Mouse (Mus musculus) cerebellum, adult 11 months (tissue): Measurements from ENCODE around the gene Prokr2.
A peak's percentile ranks its signal among the peaks of the same experiment; 100 is the strongest.
"Not testable (repeated sequence)": the region's sequence is repeated elsewhere in the genome, so short reads cannot be mapped to it uniquely, and the experiment has no call there.

Experiments
- DNase-seq: peaks from one replicate; pipeline ENCODE4 v3.0.0; 2022

Gene Prokr2

GRCm38 (mm10) chr2:132337202-132337601 is 48.0 kb downstream of the Prokr2 start:
- no peak for DNase-seq

DNA sequence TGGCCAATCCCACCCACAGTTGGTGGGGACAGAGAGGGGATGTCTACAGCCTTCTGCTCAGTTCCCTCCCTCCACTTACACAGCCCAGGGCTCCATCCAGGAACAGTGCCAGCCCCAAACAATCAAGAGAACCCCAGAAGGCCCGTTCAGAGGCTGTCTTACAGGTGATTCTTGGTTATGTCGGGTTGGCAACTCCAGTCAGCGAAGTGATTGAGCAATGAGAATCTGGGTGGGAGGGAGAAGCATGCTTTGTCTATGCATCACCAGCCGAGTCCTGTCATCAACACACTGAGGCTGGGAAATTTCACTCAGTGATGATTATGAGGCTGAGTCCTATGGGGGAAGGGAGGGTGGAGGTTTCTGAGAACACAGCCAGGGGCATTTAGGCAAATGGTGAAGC is 61.7 kb downstream of the Prokr2 start:
- DNase-seq: no peak

GRCm38 (mm10) chr2:132320516-132320915 is 64.7 kb downstream of the Prokr2 start:
- DNase-seq: no peak

DNA sequence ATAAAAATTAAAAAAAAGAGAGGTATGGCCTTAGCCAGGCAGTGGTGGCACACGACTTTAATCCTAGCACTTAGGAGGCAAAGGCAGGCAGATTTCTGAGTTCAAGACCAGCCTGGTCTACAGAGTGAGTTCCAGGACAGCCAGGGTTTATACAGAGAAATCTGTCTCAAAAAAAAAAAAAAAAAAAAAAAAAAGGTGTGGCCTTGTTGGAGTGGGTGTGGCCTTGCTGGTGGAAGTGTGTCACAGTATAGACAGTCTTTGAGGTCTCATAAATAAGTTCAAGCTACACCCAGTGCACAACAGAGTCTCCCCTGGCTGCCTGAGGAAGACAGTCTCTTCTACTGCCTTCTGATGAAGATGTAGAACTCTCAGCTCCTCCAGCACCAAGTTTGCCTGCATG is 68.1 kb downstream of the Prokr2 start:
- DNase-seq: no peak

- DNase-seq: peak; percentile 65
Measured at GRCm38 (mm10) chr2:132316041-132316808, 69.0 kb downstream of the Prokr2 start.

DNA sequence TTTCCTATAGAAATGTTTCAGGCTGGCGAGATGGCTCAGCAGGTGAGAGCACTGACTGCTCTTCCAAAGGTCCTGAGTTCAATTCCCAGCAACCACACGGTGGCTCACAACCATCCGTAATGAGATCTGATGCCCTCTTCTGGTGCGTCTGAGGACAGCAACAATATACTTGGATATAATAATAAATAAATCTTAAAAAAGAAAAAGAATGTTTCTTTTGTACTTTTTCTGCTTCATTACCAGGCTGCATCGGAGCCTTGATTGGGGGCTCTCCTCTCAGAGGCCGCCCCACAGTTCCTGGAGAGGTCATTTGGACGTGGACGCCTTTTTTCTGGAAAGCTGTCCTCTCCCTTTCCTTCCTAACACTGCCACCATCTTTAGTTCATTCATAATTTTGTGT is 71.2 kb downstream of the Prokr2 start:
- DNase-seq: not testable (repeated sequence)

DNA sequence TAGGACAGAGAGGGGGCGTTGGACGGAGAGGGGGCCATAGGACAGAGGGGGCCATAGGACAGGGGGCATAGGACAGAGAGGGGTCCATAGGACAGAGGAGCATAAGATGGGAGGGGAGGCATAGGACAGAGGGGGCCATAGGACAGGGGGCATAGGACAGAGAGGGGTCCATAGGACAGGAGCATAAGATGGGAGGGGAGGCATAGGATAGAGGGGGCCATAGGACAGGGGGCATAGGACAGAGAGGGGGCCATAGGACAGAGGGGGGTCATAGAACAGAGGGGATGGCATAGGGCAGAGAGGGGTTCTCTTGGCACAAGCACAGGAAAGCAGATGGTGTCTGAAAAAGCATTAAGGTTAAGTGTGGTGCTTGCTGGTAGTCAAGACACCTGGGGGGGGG is 71.7 kb downstream of the Prokr2 start:
- no peak for DNase-seq

- DNase-seq: no peak
Measured at GRCm38 (mm10) chr2:132312616-132313015, 72.6 kb downstream of the Prokr2 start.

- no peak for DNase-seq
Measured at GRCm38 (mm10) chr2:132309398-132309930, 75.8 kb downstream of the Prokr2 start.

- DNase-seq: no peak
Measured at GRCm38 (mm10) chr2:132308829-132309228, 76.4 kb downstream of the Prokr2 start.

DNA sequence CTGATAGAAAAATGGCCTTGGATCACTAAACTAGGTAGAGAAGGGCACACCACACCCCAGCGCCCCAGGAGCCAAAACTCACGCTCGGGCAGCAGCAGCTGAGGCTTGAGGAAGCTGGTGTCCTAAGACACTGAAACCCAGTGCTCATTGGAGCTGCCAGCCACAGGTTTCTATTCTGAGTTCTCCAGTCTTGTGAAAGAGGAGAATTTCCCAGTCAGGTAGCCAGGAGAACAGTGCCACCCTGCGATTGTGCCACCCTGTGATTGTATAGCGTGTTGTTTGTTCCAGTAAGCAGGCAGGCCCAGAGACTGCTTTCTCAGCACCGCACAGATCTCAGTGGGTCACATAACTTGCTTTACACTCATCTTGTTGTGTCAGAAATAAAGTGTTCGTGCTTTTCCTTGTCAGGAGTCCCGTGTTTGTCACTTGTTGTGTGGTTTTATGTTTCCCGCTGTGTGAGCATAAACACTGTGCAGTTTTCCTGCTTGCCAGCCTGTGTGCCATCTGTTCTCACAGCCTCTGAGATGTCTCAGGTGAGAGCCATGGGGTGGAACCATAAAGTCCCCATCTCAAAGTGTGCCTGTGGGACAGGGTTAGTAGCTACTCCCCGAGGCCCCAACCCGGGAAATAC is 77.9 kb downstream of the Prokr2 start:
- peak; percentile 53 for DNase-seq

DNA sequence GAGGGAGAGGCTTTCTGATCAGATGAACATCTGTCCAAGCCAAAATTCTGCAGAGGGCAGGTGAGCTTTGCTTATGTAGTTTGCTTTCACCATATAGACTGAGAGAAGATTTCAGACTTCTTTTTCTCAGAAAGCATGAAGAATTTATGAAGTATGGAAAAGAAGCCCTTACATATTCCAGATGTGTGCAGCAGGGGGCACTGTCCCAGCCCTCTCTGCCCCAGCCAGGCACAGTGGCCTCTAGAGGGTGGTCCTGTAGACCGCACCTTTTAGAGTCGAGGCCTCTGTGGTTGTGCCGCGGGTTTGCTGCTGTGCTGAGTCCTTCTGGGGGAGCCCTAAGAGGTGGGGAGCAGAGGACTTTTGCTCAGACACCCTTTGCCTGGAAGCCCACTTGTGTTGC is 79.3 kb downstream of the Prokr2 start:
- DNase-seq: no peak

GRCm38 (mm10) chr2:132305165-132305564 is 80.1 kb downstream of the Prokr2 start:
- DNase-seq: no peak

DNA sequence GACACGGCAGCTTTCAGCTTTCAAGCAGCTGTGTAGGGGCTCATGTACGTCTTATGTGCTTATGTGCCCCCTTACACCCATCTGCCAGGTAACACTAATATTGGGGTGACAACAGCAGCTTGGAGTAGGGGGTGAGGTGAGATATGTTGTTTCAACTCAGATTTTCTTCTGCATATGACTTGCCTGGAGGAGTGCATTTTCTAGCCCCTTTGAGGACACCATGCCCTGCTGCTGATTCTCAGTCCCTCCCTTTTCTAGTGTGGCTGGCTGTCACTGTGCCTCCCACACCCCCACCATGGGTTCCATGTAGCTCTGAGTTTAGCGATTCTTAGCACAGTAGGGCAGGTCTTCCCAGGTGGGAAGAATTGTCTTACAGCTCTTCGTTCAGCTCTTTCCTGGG is 83.8 kb downstream of the Prokr2 start:
- no peak for DNase-seq

- no peak for DNase-seq
Measured at GRCm38 (mm10) chr2:132298250-132298649, 87.0 kb downstream of the Prokr2 start.

GRCm38 (mm10) chr2:132293694-132294450 is 91.4 kb downstream of the Prokr2 start:
- no peak for DNase-seq

DNA sequence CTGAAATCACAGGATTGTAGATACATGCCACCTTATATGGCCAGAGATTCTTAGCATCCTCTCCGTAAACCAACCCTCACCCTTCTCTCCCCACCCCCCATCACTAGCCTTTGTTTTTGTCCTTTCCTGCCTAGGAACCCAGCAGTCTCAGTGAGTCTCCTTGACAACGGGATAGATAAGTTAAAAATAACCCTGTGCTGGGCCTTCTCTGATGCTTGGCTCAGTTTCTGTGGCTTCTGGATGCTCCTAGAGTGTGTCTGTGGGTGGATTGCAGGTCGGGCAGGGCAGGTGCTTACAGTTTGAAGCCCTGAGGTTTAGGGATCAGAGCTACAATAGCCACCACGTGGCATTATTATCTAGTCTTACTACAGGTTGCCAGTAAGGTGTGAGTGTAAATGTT is 93.2 kb downstream of the Prokr2 start:
- peak; percentile 51 for DNase-seq

DNA sequence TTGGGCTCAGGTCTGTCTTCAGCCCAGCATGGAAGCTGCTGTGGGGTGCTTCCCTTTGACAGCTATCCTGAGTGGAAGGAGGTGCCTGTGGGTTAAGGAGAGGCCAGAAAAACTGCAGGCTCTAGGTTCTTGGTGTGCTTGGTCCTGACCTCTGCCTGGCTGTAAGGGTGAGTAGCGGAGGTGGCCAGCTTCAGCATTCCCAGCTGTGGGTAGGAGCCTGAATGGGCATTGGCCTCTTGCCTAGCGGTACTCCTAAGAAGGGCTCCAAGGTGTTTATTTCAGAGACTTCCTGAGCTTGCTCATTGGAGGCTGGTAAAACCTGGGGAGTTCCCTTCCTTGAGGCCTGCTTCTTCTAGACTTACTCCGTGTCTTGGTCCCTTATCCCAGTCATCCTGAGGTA is 94.0 kb downstream of the Prokr2 start:
- DNase-seq: peak; percentile 33

GRCm38 (mm10) chr2:132290808-132291207 is 94.4 kb downstream of the Prokr2 start:
- no peak for DNase-seq

DNA sequence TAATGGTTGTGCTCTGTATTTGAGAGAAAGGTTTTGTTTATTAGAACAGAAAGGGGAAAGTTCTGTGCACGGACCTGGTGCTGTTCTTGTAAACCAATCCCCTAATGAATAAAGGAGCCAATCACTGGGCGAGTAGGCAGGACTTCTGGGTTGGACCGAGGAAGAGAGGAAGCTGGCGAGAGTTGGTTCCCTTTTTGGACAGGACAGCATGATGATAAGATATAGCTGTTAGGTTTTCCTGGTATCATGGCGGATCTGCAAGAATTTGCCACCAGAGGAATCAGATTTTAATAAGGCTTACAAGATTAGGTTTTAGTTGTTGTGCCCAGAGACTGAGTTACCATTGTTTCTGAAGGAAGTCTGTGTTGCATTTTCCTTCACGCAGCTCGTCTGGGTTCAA is 96.0 kb downstream of the Prokr2 start:
- DNase-seq: not testable (repeated sequence)
